Mouse (Mus musculus) liver, embryonic 12.5 days (tissue): ENCODE results near the gene Hist1h2bl. TPM values are rescaled to one million over a fixed set of nuclear protein-coding genes. Genes with fewer than 3 reads are reported as not detected.
"Not testable (repeated sequence)": the region's sequence is repeated elsewhere in the genome, so short reads cannot be mapped to it uniquely, and the experiment has no call there.

Experiments used
- ATAC-seq: fragments of 200-750 bp; cut with Nextera tagmentation; 2 replicates; pipeline ENCODE4 v1.8.0; 2017; ENCODE audit warnings: moderate number of reproducible peaks, mild to moderate bottlenecking, moderate library complexity
- H3K27ac ChIP-seq: fragments of 300-500 bp; sonication (generic); 2 replicates; pipeline ENCODE4 v1.5.1; 2016; ENCODE audit warnings: mild to moderate bottlenecking
- H3K27me3 ChIP-seq: fragments of 300-500 bp; sonication (generic); replicated peaks from 2 replicates; pipeline ENCODE4 v1.6.1; 2016; ENCODE audit warnings: mild to moderate bottlenecking, moderate library complexity
- H3K36me3 ChIP-seq: fragments of 300-500 bp; sonication (generic); 2 replicates; pipeline ENCODE4 v1.6.1; 2016; ENCODE audit warnings: mild to moderate bottlenecking, moderate library complexity
- H3K4me1 ChIP-seq: fragments of 300-500 bp; sonication (generic); 2 replicates; pipeline ENCODE4 v1.6.1; 2016
- H3K4me2 ChIP-seq: fragments of 300-500 bp; sonication (generic); 2 replicates; pipeline ENCODE4 v1.6.1; 2016; ENCODE audit warnings: mild to moderate bottlenecking, moderate library complexity
- H3K4me3 ChIP-seq: fragments of 300-500 bp; sonication (generic); 2 replicates; pipeline ENCODE4 v1.5.1; 2016; ENCODE audit warnings: mild to moderate bottlenecking, moderate library complexity
- H3K9ac ChIP-seq: fragments of 300-500 bp; sonication (generic); 2 replicates; pipeline ENCODE4 v1.6.1; 2016; ENCODE audit warnings: mild to moderate bottlenecking, moderate library complexity
- H3K9me3 ChIP-seq: fragments of 300-500 bp; sonication (generic); replicated peaks from 2 replicates; pipeline ENCODE4 v1.6.1; 2016; ENCODE audit warnings: mild to moderate bottlenecking, moderate library complexity
- WGBS: fragments of 180-500 bp; shearing (Covaris S2); methylation state at CpG from one replicate; pipeline ENCODE4 v1.1.7; 2016; ENCODE audit not compliant: insufficient replicate concordance; 5-methylcytosine and 5-hydroxymethylcytosine counted together
- polyA plus RNA-seq: library from polyadenylated mRNA; unstranded; fragments of >200 nt; fragmentation: Nextera tagmentation; extraction: Ambion mirVana; gene quantifications from 2 replicates; pipeline ENCODE4 v1.2.1, GENCODE M21; 2016

Gene Hist1h2bl
- polyA plus RNA-seq, 1 experiment from 2014 or later: 1.7 TPM

- peak overlapping the region; percentile 90 for H3K9ac ChIP-seq
- peaks cover 57% of the 10 kb centered on the region for H3K4me1 ChIP-seq
- H3K27ac ChIP-seq: peak overlapping the region; percentile 98
- H3K4me3 ChIP-seq: peak overlapping the region; percentile 61
- peak overlapping the region; percentile 77 for H3K4me2 ChIP-seq
- H3K9me3 ChIP-seq: no peaks in the 10 kb centered on the region
- no peaks in the 10 kb centered on the region for H3K36me3 ChIP-seq
- H3K27me3 ChIP-seq: no peaks in the 10 kb centered on the region
- 48% methylated on average over 4 of the region's 4 CpGs for WGBS
- no peak for ATAC-seq
These were observed 2.6 kb upstream of the Hist1h2bl start for GRCm38 (mm10) chr13:21718381-21719080.

DNA sequence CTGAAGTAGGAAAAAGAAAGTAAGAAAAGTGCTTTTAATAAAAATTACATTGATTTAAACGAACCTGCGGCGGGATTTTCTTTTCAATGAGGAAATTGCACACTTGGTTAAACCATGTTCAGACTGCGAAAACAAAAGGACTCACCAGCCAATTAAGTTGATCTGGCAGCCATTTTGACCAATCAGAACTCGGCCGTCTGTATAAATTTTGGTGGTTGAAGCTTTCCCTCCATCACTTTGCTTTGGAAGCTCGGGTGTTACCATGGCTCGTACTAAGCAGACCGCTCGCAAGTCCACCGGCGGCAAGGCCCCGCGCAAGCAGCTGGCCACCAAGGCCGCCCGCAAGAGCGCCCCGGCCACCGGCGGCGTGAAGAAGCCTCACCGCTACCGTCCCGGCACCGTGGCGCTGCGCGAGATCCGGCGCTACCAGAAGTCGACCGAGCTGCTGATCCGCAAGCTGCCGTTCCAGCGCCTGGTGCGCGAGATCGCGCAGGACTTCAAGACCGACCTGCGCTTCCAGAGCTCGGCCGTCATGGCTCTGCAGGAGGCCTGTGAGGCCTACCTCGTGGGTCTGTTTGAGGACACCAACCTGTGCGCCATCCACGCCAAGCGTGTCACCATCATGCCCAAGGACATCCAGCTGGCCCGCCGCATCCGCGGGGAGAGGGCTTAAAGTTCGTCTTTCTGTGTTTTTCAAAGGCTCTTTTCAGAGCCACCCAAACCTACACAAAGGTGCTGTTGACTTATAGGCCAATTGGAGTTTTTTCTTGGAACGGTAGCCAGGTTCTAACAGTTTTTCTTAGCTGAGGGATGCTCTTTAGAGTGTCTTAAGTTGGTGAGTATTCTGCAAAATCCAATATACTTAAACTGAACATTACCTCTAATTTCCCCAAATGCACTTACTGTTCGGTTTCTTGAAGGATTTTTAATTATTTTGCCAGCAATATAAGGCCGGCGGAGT, 1.7 kb upstream of the Hist1h2bl start, which contains the start of gene Hist1h3h:
Gene Hist1h3h, plus strand, starts transcription at position 263 of the 961 bp plus-strand sequence.
- H3K36me3 ChIP-seq, H3K27me3 ChIP-seq, H3K9me3 ChIP-seq: not testable (repeated sequence)
- H3K4me3 ChIP-seq: peak within 1 kb of the TSS; percentile 61
- peak within 1 kb of the TSS; percentile 90 for H3K9ac ChIP-seq
- H3K27ac ChIP-seq: peak within 1 kb of the TSS; percentile 99
- H3K4me2 ChIP-seq: peak within 1 kb of the TSS; percentile 91
- WGBS: under 1% methylated on average over 27 of the region's 56 CpGs
- peaks cover 52% of the 10 kb centered on the region for H3K4me1 ChIP-seq
- peak; percentile 25 for ATAC-seq

- Histone ChIP-seq H3K4me3 (peak overlapping the region; percentile 59), H3K4me1 (peaks cover 53% of the 10 kb centered on the region), H3K9ac (peak overlapping the region; percentile 85), H3K27ac (peak overlapping the region; percentile 99), H3K4me2 (peak overlapping the region; percentile 91)
- peak; percentile 2 for ATAC-seq
- H3K9me3 ChIP-seq, H3K27me3 ChIP-seq, H3K36me3 ChIP-seq: not testable (repeated sequence)
- WGBS: under 1% methylated on average over 15 of the region's 38 CpGs
These were observed 823 bp upstream of the Hist1h2bl start for GRCm38 (mm10) chr13:21716540-21717391.

DNA sequence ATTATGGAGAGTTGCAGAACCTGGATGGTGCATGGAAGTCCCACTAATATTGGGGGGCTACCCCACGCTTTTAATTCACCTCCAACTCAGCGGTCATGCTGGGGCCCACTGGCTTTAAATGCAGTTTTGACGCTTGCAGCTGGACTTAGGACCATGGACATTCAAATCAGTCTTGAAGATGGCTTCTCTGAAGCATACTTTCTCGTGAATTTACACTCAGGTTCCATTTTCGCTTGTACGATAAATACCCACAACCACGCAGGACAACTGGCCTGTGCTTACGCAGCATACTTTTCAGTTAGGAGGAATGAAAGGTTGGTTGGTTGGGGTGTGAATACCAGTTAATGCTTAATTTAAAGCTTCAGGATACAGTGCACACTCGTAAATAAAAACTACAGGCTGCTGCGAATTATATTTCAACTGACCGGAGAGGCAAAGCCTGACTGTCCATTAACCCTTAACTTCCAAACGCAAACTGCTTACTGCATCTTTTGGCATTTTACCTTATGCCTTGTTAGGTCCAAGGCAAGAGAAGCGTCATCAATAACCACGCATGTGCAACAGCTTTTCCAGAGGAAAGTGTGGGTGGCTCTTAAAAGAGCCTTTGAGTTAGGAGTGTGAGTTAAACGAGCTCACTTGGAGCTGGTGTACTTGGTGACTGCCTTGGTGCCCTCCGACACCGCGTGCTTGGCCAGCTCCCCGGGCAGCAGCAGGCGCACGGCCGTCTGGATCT, 646 bp downstream of the Hist1h2bl start:
- Histone ChIP-seq H3K4me1 (peaks cover 52% of the 10 kb centered on the region), H3K9ac (peak overlapping the region; percentile 85), H3K36me3 (no peaks in the 10 kb centered on the region), H3K9me3 (no peaks in the 10 kb centered on the region), H3K4me3 (peak overlapping the region; percentile 59), H3K27me3 (no peaks in the 10 kb centered on the region), H3K27ac (peak overlapping the region; percentile 99), H3K4me2 (peak overlapping the region; percentile 91)
- ATAC-seq: no peak
- WGBS: under 1% methylated on average over 22 of the region's 22 CpGs

DNA sequence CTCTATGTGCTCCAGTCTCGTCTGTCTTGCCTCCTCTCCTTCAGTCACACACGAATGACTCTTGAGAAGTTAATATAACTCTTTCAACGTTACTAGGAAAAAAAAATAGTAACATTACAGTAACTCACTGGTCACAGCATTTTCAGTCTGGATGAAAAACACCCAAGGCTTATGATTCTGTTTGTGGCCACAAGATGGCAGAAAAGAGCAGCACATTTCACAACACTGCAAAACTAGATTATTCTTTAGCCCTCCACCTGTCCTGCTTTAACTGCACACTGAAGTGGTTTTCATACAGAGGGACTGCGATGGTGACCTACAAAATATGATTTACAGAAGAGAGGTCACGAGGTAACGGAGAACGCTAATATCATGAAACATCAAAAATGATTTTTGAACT, 1.2 kb downstream of the Hist1h2bl start:
- no peaks in the 10 kb centered on the region for H3K36me3 ChIP-seq
- peak overlapping the region; percentile 59 for H3K4me3 ChIP-seq
- H3K27me3 ChIP-seq: no peaks in the 10 kb centered on the region
- WGBS: 2% methylated on average over 7 of the region's 7 CpGs
- no peaks in the 10 kb centered on the region for H3K9me3 ChIP-seq
- H3K4me1 ChIP-seq: peaks cover 46% of the 10 kb centered on the region
- peak overlapping the region; percentile 85 for H3K9ac ChIP-seq
- no peak for ATAC-seq
- peak overlapping the region; percentile 99 for H3K27ac ChIP-seq
- H3K4me2 ChIP-seq: peak overlapping the region; percentile 91

DNA sequence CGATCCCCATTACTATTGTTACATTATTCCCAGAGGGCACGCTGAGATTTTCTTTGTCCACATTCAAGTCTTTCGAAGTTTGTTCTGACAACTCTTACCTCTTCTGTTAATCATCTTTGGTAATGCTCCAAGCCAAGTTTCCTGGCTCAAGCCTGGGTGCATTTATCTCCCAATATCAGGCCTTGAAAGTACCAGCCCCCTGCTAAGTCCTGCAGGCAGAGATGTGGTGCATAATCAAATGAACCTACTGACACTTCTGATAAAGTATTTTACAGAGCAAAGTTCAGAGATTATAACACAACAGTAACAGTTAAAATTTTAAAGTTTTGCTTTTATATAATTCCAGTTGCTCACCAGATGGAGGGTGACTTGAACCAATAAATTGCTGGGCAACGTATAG, 4.2 kb downstream of the Hist1h2bl start:
- no peaks in the 10 kb centered on the region for H3K9me3 ChIP-seq
- peak overlapping the region; percentile 67 for H3K9ac ChIP-seq
- H3K27ac ChIP-seq: peak overlapping the region; percentile 2; the same call in 1 of the 2 replicates
- H3K27me3 ChIP-seq: no peaks in the 10 kb centered on the region
- 23% methylated on average over 4 of the region's 4 CpGs for WGBS
- H3K36me3 ChIP-seq: no peaks in the 10 kb centered on the region
- peak overlapping the region; percentile 85 for H3K4me2 ChIP-seq
- no peak for ATAC-seq
- H3K4me3 ChIP-seq: peak overlapping the region; percentile 65
- peaks cover 25% of the 10 kb centered on the region for H3K4me1 ChIP-seq

- WGBS: 2% methylated on average over 22 of the region's 22 CpGs
- peak overlapping the region; percentile 2 for H3K27ac ChIP-seq
- H3K9ac ChIP-seq: peak overlapping the region; percentile 67
- no peaks in the 10 kb centered on the region for H3K9me3 ChIP-seq
- no peaks in the 10 kb centered on the region for H3K36me3 ChIP-seq
- ATAC-seq: peak; percentile 67
- peak overlapping the region; percentile 85 for H3K4me2 ChIP-seq
- no peaks in the 10 kb centered on the region for H3K27me3 ChIP-seq
- peaks cover 24% of the 10 kb centered on the region for H3K4me1 ChIP-seq
- H3K4me3 ChIP-seq: peak overlapping the region; percentile 65
These were observed 5.0 kb downstream of the Hist1h2bl start for GRCm38 (mm10) chr13:21710821-21711525.

DNA sequence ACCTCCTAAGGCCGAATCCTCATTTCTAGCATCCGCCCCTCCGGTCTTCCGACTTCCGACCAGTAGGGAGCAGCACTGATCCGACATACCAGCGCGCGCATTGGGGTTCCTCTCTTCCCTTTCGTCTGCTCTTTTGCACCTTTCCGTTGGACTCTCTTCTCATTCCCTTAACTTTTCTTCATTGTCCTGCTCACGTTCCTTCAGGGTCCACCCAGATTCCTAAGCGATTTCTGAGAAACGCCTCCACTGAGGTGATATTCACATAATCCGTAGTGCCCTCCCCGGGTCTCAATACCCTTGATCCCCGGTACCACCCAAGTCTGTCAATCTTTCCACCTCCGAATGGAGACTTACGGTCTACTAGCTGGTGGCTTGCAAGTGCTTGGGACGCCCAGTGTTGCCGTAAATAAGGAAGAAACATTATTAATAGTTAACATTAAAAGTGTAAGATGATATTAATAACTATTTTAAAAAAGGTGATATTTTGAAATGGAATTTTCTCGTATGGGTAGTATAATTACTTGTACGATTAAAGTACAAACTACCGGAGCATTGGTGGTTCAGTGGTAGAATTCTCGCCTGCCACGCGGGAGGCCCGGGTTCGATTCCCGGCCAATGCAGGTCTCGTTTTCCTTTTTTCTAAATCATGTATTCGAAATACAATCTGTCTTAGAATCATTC, 5.8 kb downstream of the Hist1h2bl start:
- H3K27me3 ChIP-seq: no peaks in the 10 kb centered on the region
- H3K4me1 ChIP-seq: peaks cover 19% of the 10 kb centered on the region
- peak overlapping the region; percentile 75 for H3K9ac ChIP-seq
- peak overlapping the region; percentile 81 for H3K27ac ChIP-seq
- under 1% methylated on average over 32 of the region's 32 CpGs for WGBS
- peak overlapping the region; percentile 72 for H3K4me3 ChIP-seq
- peak; percentile 72 for ATAC-seq
- H3K4me2 ChIP-seq: peak overlapping the region; percentile 85
- no peaks in the 10 kb centered on the region for H3K36me3 ChIP-seq
- no peaks in the 10 kb centered on the region for H3K9me3 ChIP-seq

- WGBS: 58% methylated on average over 4 of the region's 4 CpGs
- Histone ChIP-seq H3K27ac (no peak overlapping the region), H3K4me1 (peaks cover 7% of the 10 kb centered on the region), H3K9ac (no peak overlapping the region), H3K27me3 (peaks cover 4% of the 10 kb centered on the region; the same call in 1 of the 2 replicates), H3K4me3 (no peak overlapping the region), H3K4me2 (no peak overlapping the region), H3K9me3 (no peaks in the 10 kb centered on the region), H3K36me3 (no peaks in the 10 kb centered on the region)
- ATAC-seq: no peak
These were observed 9.3 kb downstream of the Hist1h2bl start for GRCm38 (mm10) chr13:21706669-21707068.

DNA sequence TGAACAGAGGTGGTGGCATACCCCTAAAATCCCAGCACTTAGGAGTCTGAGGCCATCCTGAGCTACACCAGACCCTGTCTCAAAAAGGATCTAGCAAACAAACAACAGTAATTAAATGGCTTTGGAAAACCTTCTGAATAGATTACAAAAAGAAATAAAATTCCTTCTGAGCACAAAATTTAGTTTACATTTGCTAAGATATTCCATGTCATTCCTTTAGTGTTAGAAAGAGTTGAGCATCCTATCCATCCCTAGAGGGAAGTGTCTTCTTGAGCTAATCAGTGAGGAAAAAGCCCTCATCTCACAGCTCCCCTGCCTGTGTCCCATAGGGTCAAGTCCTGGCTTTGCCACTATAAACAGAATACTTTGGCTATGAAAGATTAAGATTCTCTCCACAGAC, 18.1 kb downstream of the Hist1h2bl start, which contains the start of gene Olfr1359:
Gene Olfr1359, plus strand, starts transcription at position 301 of the 400 bp plus-strand sequence.
- H3K27ac ChIP-seq: no peak within 1 kb of the TSS
- no peaks in the 10 kb centered on the region for H3K4me1 ChIP-seq
- ATAC-seq: no peak
- no peaks in the 10 kb centered on the region for H3K36me3 ChIP-seq
- no peaks in the 10 kb centered on the region for H3K9me3 ChIP-seq
- peaks cover 7% of the 10 kb centered on the region; the same call in 1 of the 2 replicates for H3K27me3 ChIP-seq
- no peak within 1 kb of the TSS for H3K9ac ChIP-seq
- H3K4me3 ChIP-seq: no peak within 1 kb of the TSS
- no peak within 1 kb of the TSS for H3K4me2 ChIP-seq
